Comparison of ENCODE assay signal across 8 mouse cellular contexts in the genomic region with DNA sequence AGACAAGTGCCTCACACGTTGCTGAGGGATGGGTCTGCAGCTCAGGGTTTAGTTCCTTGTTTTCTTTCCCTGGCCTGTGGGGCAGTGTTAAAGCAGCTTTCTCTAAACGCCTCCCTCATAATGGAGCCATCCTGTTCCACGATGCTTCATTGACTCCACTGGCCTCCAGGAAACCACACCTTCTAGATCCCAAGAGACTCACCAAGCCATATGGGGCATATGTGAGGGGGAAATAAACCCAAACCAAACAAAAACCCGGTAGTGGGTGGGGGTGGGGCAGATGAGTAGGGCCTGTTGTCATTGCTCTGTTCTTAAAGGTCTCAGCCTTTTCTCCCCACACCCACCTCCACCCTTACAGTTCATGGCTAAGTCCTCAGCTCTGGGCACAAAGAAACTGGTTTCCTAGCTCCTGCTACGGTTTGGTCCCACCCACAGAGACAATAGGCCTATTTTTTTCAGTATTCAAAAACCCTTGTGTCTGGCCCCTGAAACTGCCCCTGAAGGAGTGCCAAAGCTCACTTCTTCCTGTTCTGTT. TPM values are rescaled to one million over a fixed set of nuclear protein-coding genes. Genes with fewer than 3 reads are reported as not detected.
A peak's percentile ranks its signal among the peaks of the same experiment; 100 is the strongest.
DNase-seq lines count a peak whose midpoint lies in the region; ATAC-seq and TF ChIP-seq lines count a peak whose summit lies in the region.

No protein-coding gene starts in this region.

- H3K4me1 ChIP-seq in liver, embryonic 15.5 days (replicated peaks) = peaks cover 21% of the 10 kb centered on the region; the same call in 1 of the 2 replicates
- no peaks in the 10 kb centered on the region; the same call in 1 of the 2 replicates for H3K4me1 ChIP-seq in liver, embryonic 11.5 days (replicated peaks; ENCODE audit: control insufficient read depth, insufficient read depth, low read length)
- peaks cover 12% of the 10 kb centered on the region for H3K4me1 ChIP-seq in embryonic facial prominence, embryonic 10.5 days
- peaks cover 8% of the 10 kb centered on the region; the same call in 1 of the 2 replicates for H3K4me1 ChIP-seq in kidney, postnatal 0 days (replicated peaks; ENCODE audit: insufficient read depth, low read length)

- H3K36me3 ChIP-seq in liver, embryonic 15.5 days (replicated peaks) = no peaks in the 10 kb centered on the region
- H3K36me3 ChIP-seq in liver, embryonic 11.5 days (ENCODE audit: control insufficient read depth, insufficient read depth, low read length) = no peaks in the 10 kb centered on the region
- no peaks in the 10 kb centered on the region for H3K36me3 ChIP-seq in embryonic facial prominence, embryonic 10.5 days (replicated peaks)
- H3K36me3 ChIP-seq in kidney, postnatal 0 days (ENCODE audit: insufficient read depth, low read length) = no peaks in the 10 kb centered on the region

- DNase-seq in liver, embryonic 11.5 days (ENCODE audit: low spot score) = no peak
- no peak for DNase-seq in embryonic facial prominence, embryonic 10.5 days (ENCODE audit: low spot score)
- DNase-seq in kidney, postnatal 0 days (ENCODE audit: low spot score) = peak; percentile 33
- peak; percentile 70 to 74 for DNase-seq in spleen, postnatal 36 days (ENCODE audit: low spot score in 2 of 2)
- no peak for DNase-seq in cerebellum, adult 11-12 months
- DNase-seq in layer of hippocampus, postnatal 14 days (ENCODE audit: low spot score in 2 of 2) = no peak
- no peak for DNase-seq in layer of hippocampus, postnatal 10 days (ENCODE audit: low spot score in 2 of 2)

- no peak overlapping the region for H3K4me3 ChIP-seq in liver, embryonic 15.5 days (replicated peaks)
- H3K4me3 ChIP-seq in liver, embryonic 11.5 days (ENCODE audit: low read depth, low read length) = no peak overlapping the region
- no peak overlapping the region for H3K4me3 ChIP-seq in embryonic facial prominence, embryonic 10.5 days
- no peak overlapping the region for H3K4me3 ChIP-seq in kidney, postnatal 0 days (replicated peaks; ENCODE audit: low read depth, low read length)

- no peak overlapping the region for H3K9ac ChIP-seq in liver, embryonic 15.5 days
- H3K9ac ChIP-seq in liver, embryonic 11.5 days (ENCODE audit: low read depth, low read length) = no peak overlapping the region
- no peak overlapping the region for H3K9ac ChIP-seq in kidney, postnatal 0 days (ENCODE audit: low read depth, low read length)

- no peak for ATAC-seq in liver, embryonic 15.5 days (ENCODE audit: insufficient read depth)
- ATAC-seq in liver, embryonic 11.5 days (replicated peaks; ENCODE audit: low FRiP score) = no peak
- ATAC-seq in kidney, postnatal 0 days (replicated peaks; ENCODE audit: low FRiP score, low read depth) = no peak

- H3K27me3 ChIP-seq in liver, embryonic 15.5 days = no peaks in the 10 kb centered on the region
- H3K27me3 ChIP-seq in liver, embryonic 11.5 days (replicated peaks; ENCODE audit: control insufficient read depth, insufficient read depth, low read length) = no peaks in the 10 kb centered on the region
- no peaks in the 10 kb centered on the region for H3K27me3 ChIP-seq in embryonic facial prominence, embryonic 10.5 days (replicated peaks; ENCODE audit: low read depth, poor library complexity, severe bottlenecking)
- H3K27me3 ChIP-seq in kidney, postnatal 0 days (ENCODE audit: insufficient read depth, low read length) = no peaks in the 10 kb centered on the region

- TF ChIP-seq CTCF in kidney, postnatal 0 days (IDR thresholded peaks at IDR 0.05; ENCODE audit: low read depth) = no peak

- H3K27ac ChIP-seq in liver, embryonic 15.5 days (replicated peaks) = peak overlapping the region; percentile 31; the same call in 1 of the 2 replicates
- H3K27ac ChIP-seq in liver, embryonic 11.5 days (ENCODE audit: low read depth, low read length) = no peak overlapping the region
- H3K27ac ChIP-seq in embryonic facial prominence, embryonic 10.5 days (replicated peaks) = peak overlapping the region; percentile 58
- H3K27ac ChIP-seq in kidney, postnatal 0 days = peak overlapping the region; percentile 36

- WGBS in liver, embryonic 15.5 days (ENCODE audit: insufficient replicate concordance) = 10% methylated on average over 5 of the region's 5 CpGs
- 23% methylated on average over 5 of the region's 5 CpGs for whole genome bisulfite sequencing in liver, embryonic 11.5 days
- 13% methylated on average over 5 of the region's 5 CpGs for WGBS in embryonic facial prominence, embryonic 10.5 days
- 2% methylated on average over 5 of the region's 5 CpGs for WGBS in kidney, postnatal 0 days

- no peak overlapping the region for H3K4me2 ChIP-seq in liver, embryonic 15.5 days
- H3K4me2 ChIP-seq in liver, embryonic 11.5 days = no peak overlapping the region
- H3K4me2 ChIP-seq in kidney, postnatal 0 days (ENCODE audit: low read length) = no peak overlapping the region

- H3K9me3 ChIP-seq in liver, embryonic 15.5 days (replicated peaks) = no peaks in the 10 kb centered on the region
- no peaks in the 10 kb centered on the region for H3K9me3 ChIP-seq in liver, embryonic 11.5 days (ENCODE audit: control insufficient read depth, low read length)
- H3K9me3 ChIP-seq in embryonic facial prominence, embryonic 10.5 days = no peaks in the 10 kb centered on the region
- H3K9me3 ChIP-seq in kidney, postnatal 0 days (replicated peaks; ENCODE audit: low read length) = no peaks in the 10 kb centered on the region

RNA-seq across cellular contexts. Expression of gene Cxcl17, which starts 20.4 kb away (rescaled TPM):
- polyA plus RNA-seq in liver, embryonic 15.5 days (2015; fragmentation: Nextera tagmentation; extraction: Ambion mirVana) = not detected in 2 replicates
- 0.38 TPM in 1 of 2 replicates, not detected in the other for polyA plus RNA-seq in liver, embryonic 11.5 days (2014; fragmentation: Nextera tagmentation; extraction: Ambion mirVana)
- 0.69 and 0.75 TPM in 2 replicates for polyA plus RNA-seq in embryonic facial prominence, embryonic 10.5 days (2016; fragmentation: Nextera tagmentation; extraction: Ambion mirVana)
- 0.43 and 0.47 TPM in 2 replicates for polyA plus RNA-seq in kidney, postnatal 0 days (2015; fragmentation: Nextera tagmentation; extraction: Ambion mirVana)
- not detected for total RNA-seq in layer of hippocampus, postnatal 14 days (2021)
- not detected for total RNA-seq in layer of hippocampus, postnatal 10 days (2021)

RNA-seq across cellular contexts. Expression of gene Lipe, which starts 34.6 kb away (rescaled TPM):
- 3.4 and 3.8 TPM in 2 replicates for polyA plus RNA-seq in liver, embryonic 15.5 days (2015; fragmentation: Nextera tagmentation; extraction: Ambion mirVana)
- 2.3 and 2.5 TPM in 2 replicates for polyA plus RNA-seq in liver, embryonic 11.5 days (2014; fragmentation: Nextera tagmentation; extraction: Ambion mirVana)
- 7.8 and 11.6 TPM in 2 replicates for polyA plus RNA-seq in embryonic facial prominence, embryonic 10.5 days (2016; fragmentation: Nextera tagmentation; extraction: Ambion mirVana)
- 6.4 and 6.5 TPM in 2 replicates for polyA plus RNA-seq in kidney, postnatal 0 days (2015; fragmentation: Nextera tagmentation; extraction: Ambion mirVana)
- total RNA-seq in layer of hippocampus, postnatal 14 days (2021) = 1 to 10 TPM; 7.3 to 8.3 TPM
- 1 to 10 TPM; 5.5 to 6.8 TPM for total RNA-seq in layer of hippocampus, postnatal 10 days (2021)

RNA-seq across cellular contexts. Expression of gene Ceacam1, which starts 44.3 kb away (rescaled TPM):
- polyA plus RNA-seq in liver, embryonic 15.5 days (2015; fragmentation: Nextera tagmentation; extraction: Ambion mirVana) = 11.1 and 13.0 TPM in 2 replicates
- polyA plus RNA-seq in liver, embryonic 11.5 days (2014; fragmentation: Nextera tagmentation; extraction: Ambion mirVana) = 2.3 and 3.6 TPM in 2 replicates
- 1.5 TPM in 2 replicates for polyA plus RNA-seq in embryonic facial prominence, embryonic 10.5 days (2016; fragmentation: Nextera tagmentation; extraction: Ambion mirVana)
- polyA plus RNA-seq in kidney, postnatal 0 days (2015; fragmentation: Nextera tagmentation; extraction: Ambion mirVana) = 4.7 and 6.3 TPM in 2 replicates
- total RNA-seq in layer of hippocampus, postnatal 14 days (2021) = 1 to 10 TPM; 2.5 to 3.1 TPM
- 1 to 10 TPM; 2.1 to 2.4 TPM for total RNA-seq in layer of hippocampus, postnatal 10 days (2021)

Comparison
In these comparisons a context has a peak if more than half of its experiments do, and no peak if none do; other contexts are left out.
1. DNase-seq: peak in kidney, postnatal 0 days (single experiment) and spleen, postnatal 36 days (2 of 2); none in liver, embryonic 11.5 days (single experiment), embryonic facial prominence, embryonic 10.5 days (single experiment), cerebellum, adult 11-12 months (single experiment), layer of hippocampus, postnatal 14 days (0 of 2) and layer of hippocampus, postnatal 10 days (0 of 2).